Mouse (Mus musculus) hindlimb bud, embryonic 11.5 days (tissue): ENCODE data around the gene Igfbp5.

Experiments used
- DNase-seq: peaks from one replicate; pipeline ENCODE4 v3.0.0-alpha.2; 2012; ENCODE audit warnings: low read depth, low spot score; ENCODE audit errors: extremely low spot score

The Igfbp5 gene

DNA sequence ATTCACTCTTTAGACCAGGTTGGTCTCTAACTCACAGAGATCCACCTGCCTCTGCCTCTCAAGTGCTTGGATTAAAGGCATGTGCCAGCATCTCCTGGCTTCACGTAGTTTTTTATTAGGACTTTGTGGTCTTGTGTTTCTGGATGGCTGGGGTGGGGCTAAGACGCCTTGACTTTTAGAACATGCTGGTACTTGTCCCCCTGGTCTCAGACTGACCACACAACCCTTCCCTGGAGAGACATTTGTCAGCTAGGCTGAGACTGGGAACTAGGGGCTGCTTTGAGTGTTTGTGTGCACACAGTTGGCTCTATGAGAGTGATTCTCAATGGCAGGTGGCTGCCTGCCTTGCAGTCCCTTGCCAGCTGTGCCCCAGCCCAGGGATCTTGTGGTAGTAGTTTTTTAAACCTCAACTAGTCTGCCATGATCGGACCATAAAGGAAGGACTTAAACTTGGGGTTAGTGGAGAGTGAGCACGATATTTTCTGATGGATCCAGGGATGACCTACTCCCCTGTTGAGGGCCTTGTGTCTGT lies 26.8 kb downstream of the Igfbp5 start:
- no peak for DNase-seq

DNA sequence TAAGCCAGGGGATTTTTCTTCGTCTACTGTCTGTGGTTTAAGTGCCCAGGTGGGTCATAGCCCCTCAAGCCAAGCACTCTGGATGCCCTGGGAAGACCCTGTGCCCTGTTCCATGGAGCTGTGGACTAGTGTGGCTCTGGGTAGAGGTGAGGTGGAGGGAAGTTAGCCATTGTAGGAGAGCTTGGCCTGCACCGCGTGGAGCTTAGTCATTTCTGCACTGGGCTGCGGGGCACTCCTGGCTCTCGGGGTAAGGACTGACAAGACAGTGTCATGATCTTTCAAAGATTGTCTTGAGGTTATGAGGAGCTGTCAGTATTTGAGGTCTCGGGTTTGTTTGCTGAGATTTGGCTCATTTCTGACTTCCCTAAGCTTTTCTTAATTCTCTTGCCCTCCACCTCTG lies 30.0 kb downstream of the Igfbp5 start:
- DNase-seq = no peak

DNA sequence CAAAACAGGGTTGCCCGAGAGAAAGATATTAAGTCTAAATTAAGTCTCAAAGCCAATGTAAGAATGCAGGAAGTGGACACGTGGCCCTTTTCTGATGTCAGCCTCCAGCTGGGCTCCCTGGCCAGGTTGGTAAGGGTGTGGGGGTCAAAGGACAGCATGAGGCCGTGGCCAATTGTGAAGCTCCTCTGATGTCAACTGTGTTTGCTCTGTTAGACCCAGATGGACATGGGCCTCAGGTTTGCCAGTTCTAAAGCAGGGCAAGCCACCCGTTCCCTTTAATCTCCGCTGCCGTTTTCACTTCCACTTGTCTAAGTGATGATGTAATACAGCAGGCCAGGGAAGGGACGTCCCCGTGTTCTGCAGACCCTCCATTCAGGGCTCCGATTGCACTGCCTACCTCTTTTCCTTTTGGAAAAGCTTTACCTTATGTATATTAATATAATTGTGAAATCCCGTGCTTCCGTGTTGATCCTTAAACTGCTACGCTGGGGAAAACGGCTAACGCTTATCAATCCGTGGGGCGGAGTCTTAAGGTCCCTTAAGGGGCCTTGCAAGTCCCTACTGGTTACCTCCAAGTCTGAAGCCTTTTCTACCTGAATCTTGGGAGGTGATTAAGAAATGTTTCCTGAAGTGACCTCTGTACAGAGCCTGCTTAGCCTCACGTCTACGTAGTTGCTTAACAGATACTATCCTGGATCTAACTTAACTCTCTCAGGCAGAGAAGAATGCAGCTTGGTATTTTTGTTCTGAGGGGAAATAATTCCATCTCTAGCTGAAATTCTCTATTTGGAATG lies 31.8 kb downstream of the Igfbp5 start:
- no peak for DNase-seq

DNA sequence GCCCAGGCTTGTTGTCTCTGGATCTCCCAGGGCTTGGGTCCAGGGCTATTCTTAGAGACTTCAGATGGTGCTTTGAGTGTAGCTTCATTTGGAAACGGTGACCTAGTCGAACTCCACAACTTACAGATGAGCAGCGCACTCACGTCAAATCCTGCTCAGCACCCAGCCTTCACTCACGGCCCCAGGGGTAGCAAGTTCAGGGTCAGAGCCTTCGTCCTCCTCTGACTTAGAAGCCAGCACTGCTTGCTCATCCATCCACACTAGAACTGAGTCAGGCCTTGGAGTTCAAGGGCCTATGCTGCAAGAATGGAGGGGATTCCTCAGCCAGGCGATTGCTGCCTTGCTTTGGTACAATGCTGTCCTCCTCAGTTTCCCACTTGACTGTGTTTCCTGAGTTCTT lies 34.9 kb downstream of the Igfbp5 start:
- DNase-seq = no peak

DNA sequence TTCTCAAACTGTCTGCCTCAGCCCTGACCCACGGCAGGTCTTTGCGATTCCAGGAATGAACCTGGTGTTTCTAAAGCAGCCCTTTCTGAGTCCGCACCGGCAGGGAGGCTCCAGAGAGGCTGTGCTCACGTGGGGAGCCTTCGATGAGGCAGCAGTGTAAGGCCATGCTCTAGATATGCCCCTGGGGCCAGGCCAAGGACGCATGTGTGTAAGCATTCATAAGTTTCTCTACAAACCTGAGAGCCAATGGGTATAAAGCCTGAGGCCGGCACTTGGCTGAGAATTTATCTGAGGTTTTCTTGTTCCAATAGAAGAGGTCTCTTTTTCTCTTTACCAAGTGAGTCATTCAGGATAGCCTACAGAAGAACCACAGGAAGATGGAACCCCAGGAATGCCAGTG lies 35.3 kb downstream of the Igfbp5 start:
- no peak for DNase-seq

DNA sequence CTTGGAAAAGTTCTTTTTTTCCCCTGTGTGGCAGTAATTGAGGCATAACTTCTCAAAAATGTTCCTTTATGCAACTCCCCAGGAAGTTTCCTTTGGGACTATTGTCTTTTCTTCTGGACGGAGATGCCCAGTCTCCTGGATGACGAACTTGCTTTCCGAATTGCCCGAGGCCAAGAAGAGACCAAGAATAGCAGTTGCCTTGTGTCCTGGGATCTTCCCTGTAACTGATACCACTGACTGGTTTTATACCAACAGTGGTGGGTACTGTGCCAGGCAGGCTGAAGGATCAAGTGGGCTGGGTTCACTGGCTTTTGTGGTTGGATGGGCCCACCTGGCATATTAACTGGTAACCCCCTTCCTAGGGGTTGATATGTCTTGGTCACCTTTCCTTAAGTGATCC lies 41.1 kb downstream of the Igfbp5 start:
- DNase-seq = no peak

DNA sequence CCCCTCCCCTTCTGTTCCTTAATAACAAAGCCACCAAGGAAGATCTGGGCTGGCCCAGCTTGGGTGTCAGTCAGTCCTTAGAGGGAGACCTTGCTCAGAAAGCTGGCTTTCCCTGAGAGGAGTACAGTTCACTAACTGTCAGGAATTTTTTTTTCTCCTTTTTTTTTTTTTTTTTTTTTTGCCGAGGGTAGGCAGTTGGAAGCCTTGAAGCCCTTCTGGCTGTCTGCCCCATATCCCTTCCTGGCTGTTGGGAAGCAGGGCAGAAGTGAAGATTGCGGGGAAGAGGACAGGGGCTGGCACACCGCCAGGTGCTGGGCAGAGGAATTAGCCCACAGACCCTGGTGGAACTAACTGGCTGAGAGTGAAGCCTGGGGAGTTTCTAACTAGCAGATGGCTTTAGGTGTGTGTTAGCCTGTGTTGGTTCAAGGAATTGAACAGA lies 42.0 kb downstream of the Igfbp5 start:
- no peak for DNase-seq

DNA sequence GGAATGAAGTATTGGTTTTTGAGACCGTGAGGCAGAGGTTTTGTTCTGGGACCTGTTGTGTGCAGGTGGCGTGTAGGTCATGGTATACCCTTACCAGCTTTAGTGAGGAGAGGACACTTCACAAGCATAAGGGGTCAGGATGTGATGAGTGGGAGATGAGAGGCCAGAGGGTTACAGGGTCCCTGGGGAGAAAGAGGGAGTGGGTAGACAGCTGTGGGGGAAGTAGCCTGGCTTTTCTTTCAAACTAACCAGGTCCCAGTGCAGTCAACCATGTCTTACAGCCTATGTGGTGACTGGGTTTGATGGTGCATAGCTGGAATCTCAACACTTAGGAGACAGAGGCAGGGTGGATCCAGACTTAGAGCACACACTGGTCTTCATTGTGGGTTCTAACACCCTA lies 44.2 kb downstream of the Igfbp5 start:
- no peak for DNase-seq

DNA sequence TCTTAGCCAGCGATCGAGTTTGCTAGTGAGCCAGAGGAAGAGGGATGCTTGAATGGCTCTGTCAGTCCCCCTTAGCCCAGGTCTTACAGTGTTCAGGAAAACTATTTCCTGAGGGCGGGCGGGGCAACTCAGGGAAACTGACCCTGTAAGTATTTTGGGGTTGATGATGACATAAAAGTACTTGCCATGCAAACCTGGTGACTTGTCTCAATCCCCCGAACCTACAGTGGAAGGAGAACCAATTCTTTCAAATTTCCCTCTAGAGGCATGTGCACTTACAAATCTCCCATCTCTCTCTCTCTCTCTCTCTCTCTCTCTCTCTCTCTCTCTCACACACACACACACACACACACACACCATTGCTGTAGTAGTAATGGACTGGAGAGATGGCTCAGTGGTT lies 45.8 kb downstream of the Igfbp5 start:
- no peak for DNase-seq

DNA sequence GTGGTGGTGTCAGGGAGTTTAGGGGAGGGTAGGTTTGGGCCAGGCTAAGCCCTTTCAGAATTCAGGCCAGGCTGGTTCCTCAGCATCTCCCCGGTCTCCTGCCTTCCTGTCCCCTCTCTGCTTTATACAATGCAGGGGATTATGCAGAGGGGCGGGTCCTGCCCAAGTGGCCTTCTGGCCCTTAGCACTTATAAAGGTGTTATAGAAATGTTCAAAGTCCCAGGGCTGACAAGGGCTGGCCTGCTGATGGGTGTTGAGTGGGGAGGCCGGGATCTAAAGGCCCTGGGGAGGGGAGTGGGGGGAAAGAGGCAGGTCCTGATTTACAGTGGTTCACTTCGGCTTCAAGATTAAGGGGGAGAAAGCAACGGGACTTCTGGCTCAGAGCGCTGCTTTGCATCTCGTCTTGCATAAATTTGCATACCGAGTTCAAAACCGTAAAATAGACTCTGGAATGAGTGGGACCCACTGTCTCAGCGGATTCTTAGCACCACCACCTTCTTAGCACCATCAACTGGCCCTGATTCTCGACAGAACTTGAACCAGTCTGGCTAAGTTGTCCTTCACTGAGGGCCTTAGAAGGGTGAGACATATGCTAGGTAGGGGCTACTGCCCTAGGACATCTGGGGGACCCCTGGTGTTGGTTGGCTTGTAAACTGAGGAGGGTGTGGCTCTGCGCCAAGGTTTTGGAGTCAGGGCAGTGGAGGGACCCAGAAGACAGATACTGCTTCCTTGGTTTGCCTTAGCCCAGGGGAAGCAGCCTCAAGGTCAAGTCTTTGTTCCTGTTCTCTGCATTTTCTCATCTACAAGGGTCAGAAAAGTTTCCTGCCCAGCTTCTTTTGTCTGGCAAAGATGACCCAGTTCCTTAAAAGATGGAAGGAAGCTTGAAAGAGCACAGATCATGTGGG lies 47.0 kb downstream of the Igfbp5 start:
- no peak for DNase-seq

DNA sequence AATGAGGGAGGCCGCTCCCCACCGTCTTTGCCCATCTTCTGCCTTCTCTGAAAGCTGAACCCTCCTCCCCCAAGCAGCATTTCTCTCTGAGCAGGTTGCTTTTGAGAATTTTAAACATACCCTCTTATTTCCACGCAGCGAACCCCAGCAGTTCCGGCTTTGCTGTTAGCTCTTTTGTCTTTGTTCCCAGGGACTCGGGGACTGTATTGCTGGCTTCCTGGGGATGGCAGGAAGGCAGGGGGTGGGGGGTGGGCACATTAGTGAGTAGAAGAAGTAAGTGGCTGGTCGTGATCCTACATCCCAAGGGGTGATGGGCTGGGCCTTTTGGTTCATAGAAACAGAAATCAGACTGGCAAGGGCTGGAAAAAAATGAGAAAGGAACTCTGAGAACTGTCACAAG lies 47.8 kb downstream of the Igfbp5 start:
- no peak for DNase-seq

DNA sequence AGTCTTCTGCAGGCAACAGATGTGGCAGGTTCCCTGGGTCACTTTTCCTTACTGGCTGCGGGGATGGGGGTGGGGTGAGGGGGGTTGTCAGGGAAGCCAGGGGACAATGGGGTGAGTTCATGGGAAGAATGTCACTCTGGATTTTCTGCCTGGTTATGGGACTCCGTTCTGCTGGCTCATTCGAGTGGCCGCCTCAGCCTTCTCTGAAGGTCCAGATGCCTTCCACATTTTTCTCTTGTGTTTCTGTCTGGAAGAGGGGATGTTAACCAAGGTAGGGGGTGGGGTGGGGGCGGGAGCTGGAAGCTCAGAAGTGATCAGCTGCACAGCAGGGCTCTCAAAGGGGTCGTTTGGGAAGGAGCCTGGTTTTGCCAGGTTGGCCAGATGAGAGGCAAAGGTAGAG lies 48.2 kb downstream of the Igfbp5 start:
- DNase-seq = no peak

DNA sequence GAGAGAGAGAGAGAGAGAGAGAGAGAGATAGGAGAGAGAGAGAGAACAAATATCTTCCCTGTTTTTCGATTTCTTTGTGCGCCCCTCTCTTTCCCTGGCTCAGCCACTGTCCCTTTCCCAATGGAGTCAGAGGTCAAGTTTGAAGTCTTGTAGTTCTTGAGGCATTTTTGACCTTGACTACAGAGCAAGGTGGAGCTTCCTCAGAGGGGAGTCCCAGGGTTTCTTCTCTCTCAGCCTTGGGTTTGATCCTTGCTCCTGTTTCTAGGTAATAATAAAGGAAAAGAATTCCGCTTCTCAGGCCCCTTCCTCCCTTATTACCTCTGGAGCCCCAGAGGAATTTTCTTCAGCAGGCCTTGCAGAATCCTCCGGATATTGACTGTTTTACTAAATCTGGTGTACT lies 48.8 kb downstream of the Igfbp5 start:
- DNase-seq = no peak

DNA sequence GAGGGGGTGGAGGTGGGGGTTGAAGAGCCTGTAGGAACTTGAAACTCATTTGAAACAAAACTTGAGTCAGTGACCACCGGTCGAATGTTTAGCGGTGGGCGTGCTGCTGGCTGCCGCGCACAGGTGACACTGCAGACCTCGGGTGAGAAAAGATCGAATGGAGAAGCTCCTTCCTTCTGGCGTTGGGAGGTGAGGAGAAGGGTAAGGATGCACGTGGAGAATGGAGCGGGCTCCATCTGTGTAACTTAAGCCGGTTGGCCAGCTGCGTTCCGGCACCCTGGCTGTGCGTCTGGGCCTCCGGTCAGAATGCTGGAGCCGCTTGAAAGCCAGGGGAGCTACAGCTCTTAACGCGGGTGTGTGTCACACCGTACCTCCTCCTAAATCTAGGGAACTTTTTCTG lies 49.4 kb downstream of the Igfbp5 start:
- DNase-seq = no peak

DNA sequence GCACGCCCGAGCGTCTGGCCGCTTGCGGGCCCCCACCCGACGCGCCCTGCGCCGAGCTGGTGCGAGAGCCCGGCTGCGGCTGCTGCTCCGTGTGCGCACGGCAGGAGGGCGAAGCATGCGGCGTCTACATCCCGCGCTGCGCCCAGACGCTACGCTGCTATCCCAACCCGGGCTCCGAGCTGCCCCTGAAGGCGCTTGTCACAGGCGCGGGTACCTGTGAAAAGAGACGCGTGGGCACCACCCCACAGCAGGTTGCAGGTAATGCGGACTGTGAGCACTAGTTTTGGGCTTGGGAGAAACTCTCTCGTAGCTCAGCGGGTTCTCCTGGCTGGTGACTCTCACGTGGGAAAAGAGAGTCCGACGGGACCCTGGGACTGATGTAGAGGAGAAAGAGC lies 50.0 kb downstream of the Igfbp5 start:
- DNase-seq = no peak

DNA sequence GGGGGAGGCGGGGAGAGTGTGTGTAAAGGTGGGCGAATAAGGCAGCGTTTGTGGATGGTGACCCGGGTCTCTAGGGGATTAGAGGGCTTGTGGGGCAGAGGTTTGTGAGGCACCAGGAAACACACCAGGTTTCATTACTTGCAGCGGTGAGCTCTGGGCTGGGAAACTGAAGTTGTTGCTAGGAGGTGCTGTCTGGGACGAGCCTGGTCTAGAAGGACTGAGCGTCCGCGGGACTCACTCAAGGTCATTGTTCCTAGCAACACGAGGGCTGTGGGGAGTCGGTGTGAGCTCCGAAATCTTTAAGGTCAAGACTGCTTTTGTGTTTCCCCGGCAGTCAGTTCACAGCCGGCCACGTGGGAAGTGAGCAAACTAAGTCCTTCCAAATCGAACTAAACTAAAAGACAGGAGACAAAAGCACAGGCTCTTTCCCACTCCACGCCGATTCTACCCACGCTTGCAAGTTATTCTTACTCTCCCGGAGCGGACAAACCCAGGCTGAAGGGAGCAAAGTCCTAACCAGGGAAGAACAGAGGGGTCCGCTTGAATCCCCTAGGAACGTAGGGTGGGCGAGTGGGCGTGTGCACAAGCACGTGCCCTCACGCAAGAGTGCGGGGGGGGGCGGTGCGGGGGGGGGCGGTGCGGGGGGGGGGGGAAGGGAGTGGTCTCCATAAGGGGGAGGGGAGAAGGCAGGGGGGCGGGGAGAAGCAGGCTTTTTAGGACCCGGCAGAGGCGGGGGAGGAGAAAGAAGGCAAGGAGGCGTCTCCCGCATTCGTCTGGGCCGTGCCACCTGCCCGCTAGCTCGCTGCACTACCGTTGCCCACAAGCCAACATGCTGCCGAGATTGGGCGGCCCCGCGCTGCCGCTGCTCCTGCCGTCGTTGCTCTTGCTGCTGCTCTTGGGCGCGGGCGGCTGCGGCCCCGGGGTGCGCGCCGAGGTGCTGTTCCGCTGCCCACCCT lies 50.7 kb downstream of the Igfbp5 start, which contains the start of gene Igfbp2:
Gene Igfbp2, plus strand, starts transcription at position 753 of the 956 bp plus-strand sequence.
- DNase-seq = no peak

DNA sequence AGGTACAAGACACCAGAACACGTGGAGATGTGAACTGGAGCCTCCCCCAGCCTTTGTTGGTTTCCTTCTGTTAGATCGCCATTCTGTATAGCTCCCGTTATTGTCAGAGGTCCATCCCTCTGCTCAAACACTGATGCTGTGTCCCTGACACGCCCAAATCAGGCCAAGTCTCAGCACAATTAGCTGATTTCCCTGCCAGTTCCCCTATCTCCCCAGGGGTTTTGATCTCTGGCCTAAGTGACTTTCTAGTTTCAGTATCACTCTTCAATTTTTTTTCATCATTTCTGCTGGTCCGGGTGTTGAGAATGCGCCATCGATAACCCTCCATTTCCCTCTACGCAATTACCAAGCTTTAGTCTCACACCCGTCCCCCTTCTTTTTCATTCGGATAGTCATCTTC lies 51.8 kb downstream of the Igfbp5 start:
- DNase-seq = no peak

DNA sequence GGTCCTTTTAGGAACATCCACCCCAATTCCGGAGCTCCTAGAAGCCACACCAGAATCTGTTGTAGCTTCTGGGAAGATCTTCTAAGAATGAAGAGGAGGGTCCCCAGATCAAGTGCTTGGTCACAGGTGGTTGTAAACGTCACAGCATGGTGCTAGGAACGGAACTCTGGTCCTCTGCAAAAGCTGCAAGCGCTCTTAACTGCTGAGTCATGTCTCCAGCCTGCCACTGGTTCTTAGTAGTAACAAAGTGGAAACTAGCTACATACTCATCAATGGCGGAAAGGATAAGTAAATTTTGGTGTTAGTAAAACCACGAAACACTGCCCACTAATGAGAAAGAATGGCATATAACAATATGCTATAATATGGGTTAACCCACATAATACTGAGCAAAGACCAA lies 54.7 kb downstream of the Igfbp5 start:
- no peak for DNase-seq

DNA sequence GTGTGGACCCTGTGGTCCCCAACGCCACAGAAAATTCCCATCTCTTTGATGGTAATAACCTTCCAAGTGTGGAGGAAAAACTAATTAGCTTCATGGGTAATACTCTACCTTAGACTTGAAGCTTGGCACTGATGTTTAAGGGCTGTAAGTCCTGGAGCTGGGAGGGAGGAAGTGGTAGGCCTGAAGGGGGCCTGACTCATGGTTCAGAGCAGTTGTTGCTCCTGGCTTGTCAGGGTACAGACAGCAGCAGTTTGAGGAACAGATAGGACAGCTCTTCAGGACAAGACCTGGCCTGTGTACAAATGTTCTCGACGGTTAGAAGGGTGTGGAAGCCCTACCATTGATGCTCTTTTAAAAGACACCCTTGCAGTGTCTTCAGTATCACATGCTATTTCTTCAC lies 59.1 kb downstream of the Igfbp5 start:
- DNase-seq = no peak

DNA sequence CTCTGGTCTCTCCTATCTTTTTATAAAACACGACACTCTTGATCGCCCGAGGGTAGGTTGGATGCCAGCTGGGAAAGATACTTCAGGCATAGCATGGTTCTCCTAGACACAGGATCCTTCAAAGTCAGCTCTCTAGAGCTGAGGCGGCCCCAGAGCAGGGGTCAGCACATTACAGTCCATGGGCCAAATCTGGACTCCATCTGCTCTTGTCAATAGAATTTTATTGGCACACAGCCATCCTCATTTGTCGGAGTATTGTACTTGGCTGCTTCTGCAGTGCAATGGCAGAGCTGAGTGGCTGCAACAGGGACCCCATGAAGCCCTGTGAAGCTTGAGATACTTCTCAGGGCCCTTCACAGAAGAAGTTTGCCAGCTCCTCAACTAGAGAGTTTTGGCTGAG lies 59.5 kb downstream of the Igfbp5 start:
- no peak for DNase-seq
